Mouse (Mus musculus): Measurements from ENCODE around the gene Duxf3. TPM values are rescaled to one million over a fixed set of nuclear protein-coding genes. Genes with fewer than 3 reads are reported as not detected.

Gene Duxf3
- total RNA-seq, 2 experiments from 2014 or later = not detected

DNA sequence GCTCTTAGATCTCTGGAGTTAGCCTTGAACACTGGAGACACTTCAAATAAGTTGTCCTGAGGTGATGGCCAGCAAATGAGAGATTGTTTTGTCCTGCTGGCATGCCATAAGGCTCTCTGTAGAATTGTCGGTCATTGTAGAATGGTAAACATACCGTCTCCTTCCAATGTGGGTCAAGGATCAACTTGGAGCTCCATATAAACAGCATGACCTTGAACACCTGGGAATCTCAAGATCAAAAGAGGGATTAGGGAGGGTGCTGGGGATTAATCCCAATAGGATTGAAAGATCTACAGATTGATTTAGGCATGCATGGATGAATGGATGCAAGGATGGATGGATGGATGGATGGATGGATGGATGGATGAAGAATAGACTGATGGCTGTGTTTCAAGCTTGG lies 10.9 kb downstream of the Duxf3 start:
- DNase-seq = peak; percentile 39

DNA sequence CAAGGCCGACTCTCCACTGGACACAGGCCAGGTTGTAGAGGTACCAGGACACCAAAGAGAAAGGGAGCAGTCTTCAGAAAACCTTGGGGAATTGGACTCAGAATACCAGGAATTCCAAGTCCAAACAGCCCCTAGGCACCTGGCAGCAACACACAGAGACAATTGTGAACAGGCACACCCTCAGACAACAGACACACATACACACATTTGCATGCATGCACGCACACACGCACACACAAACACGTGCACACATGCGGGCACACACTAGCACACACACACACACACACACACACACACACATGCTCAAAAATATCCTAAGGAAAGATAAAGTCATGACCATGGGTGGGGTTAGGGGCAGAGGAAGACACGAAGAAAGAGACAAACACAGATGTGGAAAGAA lies 11.7 kb downstream of the Duxf3 start:
- DNase-seq = no peak

- peak; percentile 23 for DNase-seq
These were observed 15.1 kb downstream of the Duxf3 start for GRCm38 (mm10) chr10:58217366-58217765.

GRCm38 (mm10) chr10:58215353-58215752 lies 17.1 kb downstream of the Duxf3 start:
- DNase-seq = no peak

DNA sequence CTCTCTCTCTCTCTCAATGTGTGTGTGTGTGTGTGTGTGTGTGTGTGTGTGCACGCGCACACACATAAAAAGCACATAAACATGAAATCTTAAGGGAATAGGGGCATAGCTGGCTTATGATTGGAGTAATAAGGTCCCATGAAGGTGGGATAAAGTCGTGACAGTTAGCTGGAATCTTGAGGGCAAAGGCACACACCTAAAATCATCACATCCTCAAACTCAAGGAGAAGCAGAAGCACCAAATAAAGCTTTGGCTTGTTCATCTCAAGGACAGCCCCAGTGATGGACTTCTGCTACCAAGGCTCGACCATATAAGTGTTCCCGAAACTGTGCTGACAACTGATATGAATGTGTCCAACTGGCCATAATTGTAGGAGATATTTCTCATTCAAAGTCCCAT lies 17.5 kb downstream of the Duxf3 start:
- no peak for DNase-seq

- DNase-seq = no peak
These were observed 18.0 kb downstream of the Duxf3 start for GRCm38 (mm10) chr10:58214497-58214896.

- DNase-seq = peak; percentile 25
These were observed 20.2 kb downstream of the Duxf3 start for GRCm38 (mm10) chr10:58212230-58212629.

DNA sequence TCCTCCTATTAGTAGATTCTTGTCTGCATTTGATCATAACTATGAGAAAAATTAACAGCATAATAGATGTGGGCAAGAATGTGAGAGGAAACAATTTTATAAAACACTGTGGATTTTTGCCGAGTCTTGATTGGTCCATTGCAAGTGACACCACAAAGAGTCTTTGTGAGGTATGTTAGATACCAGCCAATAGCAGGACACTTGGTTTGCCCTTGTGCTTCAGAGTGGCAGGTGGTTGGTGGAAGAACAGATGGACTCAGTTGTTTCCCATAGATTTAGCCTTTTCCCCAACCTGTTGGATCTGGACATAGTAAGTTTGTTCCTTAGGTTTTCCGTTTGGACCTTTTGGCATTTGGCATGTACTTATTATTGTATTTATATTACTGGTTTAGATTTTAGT lies 21.3 kb downstream of the Duxf3 start:
- no peak for DNase-seq

- DNase-seq = no peak
These were observed 22.0 kb downstream of the Duxf3 start for GRCm38 (mm10) chr10:58210514-58210913.

DNA sequence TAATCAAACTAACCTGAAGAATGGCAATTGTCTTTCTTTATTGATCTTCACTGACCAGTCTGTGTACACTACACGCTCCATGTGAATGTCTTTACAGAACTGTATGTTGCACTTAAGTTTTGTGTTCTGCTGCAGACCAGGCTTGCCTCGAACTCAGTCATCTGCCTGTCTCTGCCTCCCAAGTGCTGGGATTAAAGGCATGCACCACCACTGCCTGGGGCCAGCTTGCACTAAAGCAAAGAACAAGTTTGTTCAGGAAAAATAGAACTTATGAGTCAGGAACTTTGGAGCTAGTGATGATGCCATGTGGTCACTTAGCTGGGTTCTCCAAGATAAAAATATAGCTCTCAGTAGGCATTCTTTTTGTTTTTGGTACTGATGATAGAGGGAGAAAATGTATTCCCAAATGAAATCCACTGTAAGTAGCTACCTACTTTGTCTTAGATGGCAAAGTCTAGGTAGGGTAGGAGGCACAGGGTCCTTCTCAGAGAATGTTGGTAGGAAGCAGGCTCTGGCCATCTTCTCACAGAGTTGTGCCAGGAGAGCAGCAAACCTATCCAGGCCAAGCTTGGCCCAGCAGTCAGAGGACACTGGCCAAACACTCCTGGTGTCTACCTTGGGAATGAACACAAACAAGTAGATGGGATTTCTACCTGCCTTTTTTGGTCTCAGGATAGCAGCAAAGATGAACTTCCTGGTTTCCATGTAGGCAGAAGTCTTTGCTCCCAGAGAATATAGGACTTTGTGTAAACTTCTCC lies 22.6 kb downstream of the Duxf3 start:
- DNase-seq = no peak

- no peak for DNase-seq
These were observed 25.7 kb downstream of the Duxf3 start for GRCm38 (mm10) chr10:58206639-58207404.

- no peak for DNase-seq
These were observed 26.5 kb downstream of the Duxf3 start for GRCm38 (mm10) chr10:58205986-58206385.

Other genes with a start within 250 kb of the Duxf3 start
- not detected for gene AW822073, start 7.7 kb downstream of the Duxf3 start, total RNA-seq (2021)
- not detected for gene Gm4981, start 4.0 kb upstream of the Duxf3 start, total RNA-seq (2021)
- 10 to 100 TPM; 24.6 to 29.2 TPM for gene Gcc2, start 22.8 kb upstream of the Duxf3 start, total RNA-seq (2021)
- gene Lims1, start 90.8 kb upstream of the Duxf3 start, total RNA-seq (2021) = 100 to 1,000 TPM; 223 to 250 TPM
- 10 to 100 TPM; 67.4 to 67.5 TPM for gene Ranbp2, start 214.2 kb upstream of the Duxf3 start, total RNA-seq (2021)

All from heart, postnatal 4 days (tissue).